Mouse (Mus musculus) cerebellum, postnatal 36 days (tissue): ENCODE measurements around the gene Gm21981.

Source experiments
- DNase-seq, 2 experiments: peaks; one replicate each; pipeline ENCODE4 v3.0.0; 2021 to 2022; ENCODE audit warnings: mixed read lengths in 2 of 2

The Gm21981 gene

GRCm38 (mm10) chr17:47702548-47703345, 8.5 kb upstream of the Gm21981 start:
- no peak for DNase-seq

- DNase-seq: no peak
Measured at GRCm38 (mm10) chr17:47701793-47702192, 7.5 kb upstream of the Gm21981 start.

GRCm38 (mm10) chr17:47699055-47699454, 4.8 kb upstream of the Gm21981 start:
- no peak for DNase-seq

- DNase-seq: no peak
Measured at GRCm38 (mm10) chr17:47698156-47698555, 3.9 kb upstream of the Gm21981 start.

GRCm38 (mm10) chr17:47695337-47695710, 1.1 kb upstream of the Gm21981 start:
- DNase-seq: no peak

GRCm38 (mm10) chr17:47694503-47695336, 465 bp upstream of the Gm21981 start, which contains the start of gene Prickle4:
Gene Prickle4 (minus strand): TSS chr17:47694736.
- peak; percentile 97 to 98 for DNase-seq

GRCm38 (mm10) chr17:47693671-47694441, 399 bp downstream of the Gm21981 start:
- DNase-seq: no peak

- no peak for DNase-seq
Measured at GRCm38 (mm10) chr17:47691650-47692049, 2.6 kb downstream of the Gm21981 start.

- DNase-seq: no peak
Measured at GRCm38 (mm10) chr17:47689894-47690293, 4.4 kb downstream of the Gm21981 start.

GRCm38 (mm10) chr17:47688608-47689575, 5.4 kb downstream of the Gm21981 start, which contains the start of gene Frs3:
Gene Frs3 (plus strand): TSS chr17:47689030.
- peak; percentile 71 to 82 for DNase-seq

- no peak for DNase-seq
Measured at GRCm38 (mm10) chr17:47688344-47688607, 6.0 kb downstream of the Gm21981 start, which contains the start of gene Tomm6. Gene Tomm6 (minus strand): TSS chr17:47688386.

- peak; percentile 96 to 97 for DNase-seq
Measured at GRCm38 (mm10) chr17:47687409-47688343, 6.6 kb downstream of the Gm21981 start.

GRCm38 (mm10) chr17:47682836-47683235, 11.4 kb downstream of the Gm21981 start:
- DNase-seq: no peak

GRCm38 (mm10) chr17:47678702-47679101, 15.6 kb downstream of the Gm21981 start:
- DNase-seq: no peak

- no peak for DNase-seq
Measured at GRCm38 (mm10) chr17:47678238-47678637, 16.0 kb downstream of the Gm21981 start.

GRCm38 (mm10) chr17:47676581-47676980, 17.7 kb downstream of the Gm21981 start:
- DNase-seq: peak; percentile 72 to 81

- DNase-seq: peak in 1 of 2 experiments; percentile 40
Measured at GRCm38 (mm10) chr17:47672311-47673111, 21.7 kb downstream of the Gm21981 start.

GRCm38 (mm10) chr17:47671988-47672310, 22.3 kb downstream of the Gm21981 start:
- DNase-seq: peak in 1 of 2 experiments; percentile 17

GRCm38 (mm10) chr17:47669166-47669565, 25.1 kb downstream of the Gm21981 start:
- no peak for DNase-seq

- no peak for DNase-seq
Measured at GRCm38 (mm10) chr17:47664474-47664873, 29.8 kb downstream of the Gm21981 start.
